Mouse (Mus musculus): ENCODE measurements around the gene Aire. TPM values are rescaled to one million over a fixed set of nuclear protein-coding genes. Genes with fewer than 3 reads are reported as not detected.

Aire gene
- under 1 TPM; 0.46 to 0.54 TPM for total RNA-seq (2021)
- long read RNA-seq, experiment 1, partial matches to known transcripts: 0 of 1 reads
- long read RNA-seq, experiment 1, other reads (novel, unspliced or antisense): 0 of 1 reads
- long read RNA-seq, experiment 2: 0 reads

- no peak within 1 kb of the TSS for H3K27ac ChIP-seq
- H3K4me3 ChIP-seq: peak within 1 kb of the TSS; percentile 37
These were observed at the start of gene Aire for GRCm38 (mm10) chr10:78043406-78043836. Gene Aire (minus strand): TSS chr10:78043610.

GRCm38 (mm10) chr10:78092725-78093029 lies 49.3 kb upstream of the Aire start:
- Histone ChIP-seq H3K27ac (no peak overlapping the region), H3K4me3 (no peak overlapping the region)
- TF ChIP-seq CTCF (conservative IDR thresholded peaks at IDR 0.05): no peak
- no peak for DNase-seq (ENCODE audit: low spot score in 2 of 2)

More at GRCm38 (mm10) chr10:78043406-78043836, at the start of gene Aire:
- peak; percentile 56 to 70 for DNase-seq (ENCODE audit: low spot score in 2 of 2)
- TF ChIP-seq CTCF (conservative IDR thresholded peaks at IDR 0.05): peak; percentile 95

DNA sequence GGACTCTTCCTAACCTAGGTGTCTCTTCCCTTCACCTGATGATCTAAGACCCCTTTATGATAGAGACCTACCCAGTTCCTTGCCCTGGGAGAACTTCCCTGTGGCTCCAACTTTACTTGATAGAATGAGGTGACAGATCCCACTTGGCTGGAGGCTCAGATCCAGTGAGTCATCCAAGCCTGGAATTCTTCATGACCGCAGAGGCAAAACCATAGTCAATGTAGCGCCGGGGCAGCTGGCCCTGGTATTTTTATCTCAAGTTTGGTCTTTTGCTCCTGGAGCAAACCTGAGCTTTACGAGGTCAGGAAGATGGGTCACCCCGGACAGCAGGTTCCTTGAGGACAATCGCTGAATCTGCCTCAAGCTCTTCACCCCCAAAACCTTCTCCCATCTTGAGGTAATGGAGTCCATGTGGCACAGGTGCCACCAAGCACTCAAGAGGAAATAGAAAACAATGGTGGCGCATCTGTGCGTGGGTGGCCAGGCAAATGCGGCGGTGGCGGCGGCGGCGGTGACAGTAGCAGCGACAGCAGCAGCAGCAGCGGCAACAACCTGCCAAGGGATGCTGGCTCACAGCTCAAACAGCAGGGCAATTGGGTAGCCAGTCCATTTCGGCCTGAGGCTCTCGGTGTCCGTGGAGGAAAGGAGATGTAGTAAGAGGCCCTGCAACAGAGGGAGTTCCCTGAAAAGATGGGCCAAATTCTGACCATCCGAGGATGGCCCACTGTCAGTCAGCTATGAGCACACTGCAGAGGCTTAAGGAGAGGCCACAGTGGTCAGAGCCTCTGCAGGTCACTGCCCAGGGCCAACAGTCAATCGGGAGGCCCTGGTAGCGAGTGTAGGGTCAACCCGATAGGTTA lies 48.7 kb upstream of the Aire start:
- Histone ChIP-seq H3K27ac (no peak overlapping the region), H3K4me3 (no peak overlapping the region)
- no peak for TF ChIP-seq CTCF (conservative IDR thresholded peaks at IDR 0.05)
- no peak for DNase-seq (ENCODE audit: low spot score in 2 of 2)

DNA sequence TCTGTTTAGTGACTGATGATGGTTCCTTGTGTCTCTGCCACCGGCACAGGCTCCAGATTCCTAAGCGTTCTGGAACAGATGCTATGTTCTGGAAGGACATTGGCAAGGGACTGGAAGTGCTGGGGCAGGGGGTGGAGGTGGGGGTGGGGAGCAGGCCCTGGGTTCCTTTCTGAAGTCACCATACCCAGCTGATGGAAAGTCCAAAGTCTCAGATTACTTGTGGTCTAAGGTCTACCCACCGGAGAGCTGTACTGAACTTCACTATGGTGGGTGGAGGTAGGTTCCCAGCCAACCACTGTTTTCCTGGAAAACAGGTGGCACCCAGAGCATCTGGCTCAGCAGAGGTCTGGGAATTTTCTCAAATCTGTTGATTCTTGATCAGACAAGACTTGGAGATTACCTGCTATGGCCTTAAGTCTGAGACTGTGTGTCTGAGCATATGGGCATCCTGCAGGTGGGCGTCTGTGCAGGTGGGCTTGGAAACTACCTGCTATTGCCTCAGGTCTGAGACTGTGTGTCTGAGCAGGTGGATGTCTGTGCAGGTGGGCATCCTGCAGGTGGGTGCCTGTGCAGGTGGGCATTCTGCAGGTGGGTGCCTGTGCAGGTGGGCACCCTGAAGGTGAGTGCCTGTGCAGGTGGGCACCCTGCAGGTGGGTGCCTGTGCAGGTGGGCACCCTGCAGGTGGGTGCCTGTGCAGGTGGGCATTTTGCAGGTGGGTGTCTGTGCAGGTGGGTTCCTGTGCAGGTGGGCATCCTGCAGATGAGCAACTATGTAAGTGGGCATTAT lies 47.5 kb upstream of the Aire start:
- TF ChIP-seq CTCF (conservative IDR thresholded peaks at IDR 0.05): no peak
- Histone ChIP-seq H3K4me3 (no peak overlapping the region), H3K27ac (no peak overlapping the region)
- no peak for DNase-seq (ENCODE audit: low spot score in 2 of 2)

DNA sequence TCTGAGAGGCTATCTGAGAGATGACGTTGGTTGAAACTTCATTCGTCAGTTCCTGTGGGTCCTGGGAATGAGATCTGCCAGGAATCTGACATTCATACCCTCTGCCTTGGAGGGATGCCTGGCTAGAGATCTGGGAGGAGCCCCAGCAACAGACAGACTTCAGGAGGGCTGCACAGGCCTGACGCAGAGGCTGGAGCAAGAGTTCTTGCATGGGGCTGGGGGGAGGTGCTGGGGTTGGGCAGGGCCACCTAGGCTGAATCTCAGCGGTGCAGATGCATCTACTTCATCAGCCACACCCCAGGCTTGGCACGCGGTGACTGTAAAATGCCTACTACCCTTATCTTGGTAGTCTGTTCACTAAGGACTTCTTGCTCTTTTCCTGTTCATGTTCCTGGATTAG lies 46.8 kb upstream of the Aire start:
- TF ChIP-seq CTCF (conservative IDR thresholded peaks at IDR 0.05): no peak

GRCm38 (mm10) chr10:78087101-78087511 lies 43.7 kb upstream of the Aire start:
- H3K4me3 ChIP-seq: no peak overlapping the region
- H3K27ac ChIP-seq: no peak overlapping the region
- no peak for DNase-seq (ENCODE audit: low spot score in 2 of 2)
- TF ChIP-seq CTCF (conservative IDR thresholded peaks at IDR 0.05): no peak

More for the DNA sequence above, 46.8 kb upstream of the Aire start:
- Histone ChIP-seq H3K4me3 (no peak overlapping the region), H3K27ac (no peak overlapping the region)
- DNase-seq (ENCODE audit: low spot score in 2 of 2): no peak

- Histone ChIP-seq H3K27ac (peak overlapping the region; percentile 28; the same call in 1 of the 2 replicates), H3K4me3 (no peak overlapping the region)
- DNase-seq (ENCODE audit: low spot score in 2 of 2): no peak
- no peak for TF ChIP-seq CTCF (conservative IDR thresholded peaks at IDR 0.05)
These were observed 43.1 kb upstream of the Aire start for GRCm38 (mm10) chr10:78086444-78087061.

GRCm38 (mm10) chr10:78085711-78086110 lies 42.3 kb upstream of the Aire start:
- Histone ChIP-seq H3K4me3 (no peak overlapping the region), H3K27ac (no peak overlapping the region)
- DNase-seq (ENCODE audit: low spot score in 2 of 2): no peak
- no peak for TF ChIP-seq CTCF (conservative IDR thresholded peaks at IDR 0.05)

DNA sequence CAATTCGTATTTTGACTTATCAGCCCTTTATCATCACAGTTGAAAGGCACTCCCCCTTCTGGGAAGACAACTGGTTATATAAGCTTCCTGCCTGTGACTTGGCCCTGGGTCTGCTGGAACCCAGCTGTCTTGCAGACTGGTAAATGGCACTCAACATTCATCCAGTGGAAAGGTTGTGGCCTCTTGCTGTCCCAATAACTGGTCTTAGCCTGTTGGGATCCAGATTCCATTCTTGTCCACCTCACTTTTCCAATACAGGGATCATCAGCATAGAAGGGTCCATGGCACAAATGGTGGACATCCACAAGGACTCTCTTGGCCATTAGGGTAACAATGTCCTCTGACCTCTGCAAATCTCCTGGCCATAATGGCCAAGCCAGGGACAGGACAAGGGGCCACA lies 40.7 kb upstream of the Aire start:
- no peak for DNase-seq (ENCODE audit: low spot score in 2 of 2)
- Histone ChIP-seq H3K4me3 (no peak overlapping the region), H3K27ac (no peak overlapping the region)
- no peak for TF ChIP-seq CTCF (conservative IDR thresholded peaks at IDR 0.05)

GRCm38 (mm10) chr10:78079955-78080591 lies 36.7 kb upstream of the Aire start:
- no peak for DNase-seq (ENCODE audit: low spot score in 2 of 2)
- H3K27ac ChIP-seq: no peak overlapping the region
- no peak for TF ChIP-seq CTCF (conservative IDR thresholded peaks at IDR 0.05)
- H3K4me3 ChIP-seq: no peak overlapping the region

- TF ChIP-seq CTCF (conservative IDR thresholded peaks at IDR 0.05): no peak
- DNase-seq (ENCODE audit: low spot score in 2 of 2): no peak
- H3K4me3 ChIP-seq: no peak overlapping the region
- peak overlapping the region; percentile 48; the same call in 1 of the 2 replicates for H3K27ac ChIP-seq
These were observed 34.9 kb upstream of the Aire start for GRCm38 (mm10) chr10:78078276-78078675.

- Histone ChIP-seq H3K27ac (peak overlapping the region; percentile 48; the same call in 1 of the 2 replicates), H3K4me3 (no peak overlapping the region)
- DNase-seq (ENCODE audit: low spot score in 2 of 2): no peak
- TF ChIP-seq CTCF (conservative IDR thresholded peaks at IDR 0.05): no peak
These were observed 34.5 kb upstream of the Aire start for GRCm38 (mm10) chr10:78077862-78078261.

Data from layer of hippocampus, adult 2 months (tissue).